Mouse (Mus musculus): ENCODE data around the gene Nav2.

DNA sequence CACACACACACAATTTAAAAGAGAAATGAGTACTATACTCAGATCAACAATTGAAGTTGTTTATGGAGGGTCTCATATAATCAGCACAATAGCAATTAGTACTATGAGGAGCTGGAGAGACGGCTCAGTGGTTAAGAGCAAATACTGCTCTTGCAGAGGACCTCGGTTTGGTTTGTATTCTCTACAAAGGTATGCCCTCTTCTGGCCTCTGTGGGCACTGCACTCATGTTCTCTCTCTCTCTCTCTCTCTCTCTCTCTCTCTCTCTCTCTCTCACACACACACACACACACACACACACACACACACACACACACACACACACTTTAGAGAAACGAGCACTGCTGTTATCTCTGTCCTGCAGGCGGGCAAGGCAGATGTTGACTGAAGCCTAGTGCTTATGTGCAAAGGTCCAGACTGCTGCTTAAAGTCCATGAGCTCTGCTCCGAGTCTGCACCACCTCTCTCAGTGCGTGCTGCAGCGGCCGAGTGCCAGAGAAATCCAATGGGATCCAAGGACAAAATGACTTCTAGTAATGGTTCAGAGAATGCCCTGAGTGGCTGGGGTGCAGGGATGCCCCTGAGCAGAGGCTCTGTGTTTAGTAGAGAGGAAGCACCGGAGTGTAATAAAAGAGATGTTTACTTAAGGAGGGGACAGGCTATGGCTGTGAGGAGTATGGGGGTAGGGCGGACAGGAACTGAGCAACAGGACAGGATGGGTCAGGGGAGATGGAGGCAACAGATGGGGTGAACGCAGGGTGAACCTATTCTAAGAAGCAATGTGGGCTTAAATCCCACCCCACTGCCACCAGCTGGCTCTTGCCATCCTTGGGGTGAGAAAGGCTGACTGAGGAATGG, 375.2 kb downstream of the Nav2 start:
- TF ChIP-seq CTCF (conservative IDR thresholded peaks at IDR 0.05 in 1 of 2, IDR thresholded peaks at IDR 0.05 in 1 of 2; ENCODE audit: low read depth in 2 of 2, low read length in 2 of 2) (no peak), NELFE (IDR thresholded peaks at IDR 0.05; ENCODE audit: low read depth, low read length) (no peak), GABPA (IDR thresholded peaks at IDR 0.05; ENCODE audit: insufficient replicate concordance, low read depth, low read length) (no peak), UBTF (IDR thresholded peaks at IDR 0.05; ENCODE audit: low read depth, low read length) (no peak), SMC3 (IDR thresholded peaks at IDR 0.05; ENCODE audit: low read depth, low read length) (no peak), POLR2A (IDR thresholded peaks at IDR 0.05; ENCODE audit: low read depth, low read length) (no peak), POLR2AphosphoS2 (IDR thresholded peaks at IDR 0.05; ENCODE audit: low read depth, low read length) (no peak), MAFK (IDR thresholded peaks at IDR 0.05; ENCODE audit: insufficient replicate concordance, low read length) (no peak), EP300 (IDR thresholded peaks at IDR 0.05; ENCODE audit: low read length) (no peak), E2F4 (IDR thresholded peaks at IDR 0.05; ENCODE audit: insufficient replicate concordance, low read depth, low read length) (no peak), MAZ (IDR thresholded peaks at IDR 0.05; ENCODE audit: low read depth, low read length) (no peak), IRF4 (IDR thresholded peaks at IDR 0.05; ENCODE audit: low read depth, low read length) (no peak), KAT2A (IDR thresholded peaks at IDR 0.05; ENCODE audit: insufficient replicate concordance, low read length) (no peak), USF2 (conservative IDR thresholded peaks at IDR 0.05; ENCODE audit: low read depth, low read length) (no peak)
